Mouse (Mus musculus) CH12.LX (cell line): ENCODE measurements around the gene Pipox. TPM values are rescaled to one million over a fixed set of nuclear protein-coding genes. Genes with fewer than 3 reads are reported as not detected.

Experiments
- DNase-seq: peaks from one replicate; pipeline ENCODE4 v3.0.0-alpha.2; 2013; ENCODE audit errors: extremely low read depth
- H3K27ac ChIP-seq: 2 replicates; pipeline ENCODE4 v1.5.1; 2012; ENCODE audit warnings: low read depth, mild to moderate bottlenecking, control low read depth, moderate library complexity; ENCODE audit not compliant: insufficient read depth
- H3K27me3 ChIP-seq: replicated peaks from 2 replicates; pipeline ENCODE3; 2012; ENCODE audit warnings: inconsistent platforms
- H3K36me3 ChIP-seq, 2 experiments: replicated peaks in 1 of 2; 2 replicates each; pipeline versions ENCODE3 to v1.6.1; 2012; ENCODE audit warnings: inconsistent platforms in 1 of 2, low read length in 1 of 2, mild to moderate bottlenecking in 1 of 2, mixed read lengths in 1 of 2, moderate library complexity in 1 of 2; ENCODE audit not compliant: control insufficient read depth in 1 of 2, insufficient read depth in 1 of 2
- H3K4me1 ChIP-seq, 2 experiments: 2 replicates each; pipeline ENCODE4 v1.6.1; 2012; ENCODE audit warnings: inconsistent platforms in 1 of 2, moderate library complexity in 1 of 2; ENCODE audit not compliant: insufficient read depth in 2 of 2, control insufficient read depth in 1 of 2
- H3K4me2 ChIP-seq: 2 replicates; pipeline ENCODE4 v1.6.1; 2012; ENCODE audit warnings: low read depth, mild to moderate bottlenecking, control low read depth; ENCODE audit not compliant: poor library complexity, insufficient read depth, severe bottlenecking
- H3K4me3 ChIP-seq, 3 experiments: fragments of 150-350 bp in 1 of 3; sonication (generic) in 1 of 3; replicated peaks in 1 of 3; 2 replicates each; pipeline versions ENCODE3 to v1.5.1; 2011 to 2012; ENCODE audit warnings: low read depth in 2 of 3, low read length in 2 of 3, mild to moderate bottlenecking in 2 of 3, moderate library complexity in 2 of 3, control low read depth in 1 of 3, improper control_type of control experiment in 1 of 3, inconsistent platforms in 1 of 3, mixed read lengths in 1 of 3; ENCODE audit not compliant: poor library complexity in 1 of 3
- H3K79me2 ChIP-seq: replicated peaks from 2 replicates; pipeline ENCODE4 v1.6.1; 2012; ENCODE audit warnings: mild to moderate bottlenecking, moderate library complexity; ENCODE audit not compliant: control insufficient read depth, poor library complexity, insufficient read depth, severe bottlenecking; ENCODE audit errors: extremely low read depth
- H3K9ac ChIP-seq: 2 replicates; pipeline ENCODE4 v1.6.1; 2012; ENCODE audit warnings: low read depth, mild to moderate bottlenecking, control low read depth, moderate library complexity; ENCODE audit not compliant: insufficient read depth
- H3K9me3 ChIP-seq: replicated peaks from 2 replicates; pipeline ENCODE3; 2012; ENCODE audit warnings: low read length, inconsistent platforms, mixed read lengths
- CHD1 ChIP-seq: IDR thresholded peaks from 2 replicates; pipeline ENCODE4 v1.6.1; 2012; ENCODE audit warnings: low read depth, low read length, improper control_type of control experiment, inconsistent platforms
- CHD2 ChIP-seq: IDR thresholded peaks from 2 replicates; pipeline ENCODE4 v1.6.1; 2011; ENCODE audit warnings: low read length, improper control_type of control experiment
- CTCF ChIP-seq, 2 experiments: IDR thresholded peaks in 1 of 2; conservative IDR thresholded peaks in 1 of 2; 2 replicates each; pipeline ENCODE4 v1.5.1; 2011 to 2012; ENCODE audit warnings: low read depth in 2 of 2, low read length in 2 of 2, improper control_type of control experiment in 1 of 2, inconsistent platforms in 1 of 2, mild to moderate bottlenecking in 1 of 2, moderate library complexity in 1 of 2
- EP300 ChIP-seq: IDR thresholded peaks from 2 replicates; pipeline ENCODE4 v1.6.1; 2011; ENCODE audit warnings: low read length, improper control_type of control experiment
- HCFC1 ChIP-seq: IDR thresholded peaks from 2 replicates; pipeline ENCODE4 v1.6.1; 2012; ENCODE audit warnings: low read depth, mild to moderate bottlenecking, inconsistent platforms, low read length, improper control_type of control experiment
- JUND ChIP-seq: conservative IDR thresholded peaks from 2 replicates; pipeline ENCODE4 v1.6.1; 2011; ENCODE audit warnings: low read depth, low read length, improper control_type of control experiment
- KAT2A ChIP-seq: IDR thresholded peaks from 2 replicates; pipeline ENCODE4 v1.6.1; 2012; ENCODE audit warnings: low read length, improper control_type of control experiment, inconsistent platforms; ENCODE audit not compliant: insufficient replicate concordance
- MAFK ChIP-seq: IDR thresholded peaks from 2 replicates; pipeline ENCODE4 v1.6.1; 2011; ENCODE audit warnings: low read length, improper control_type of control experiment; ENCODE audit not compliant: insufficient replicate concordance
- MAX ChIP-seq: IDR thresholded peaks from 2 replicates; pipeline ENCODE4 v1.6.1; 2011; ENCODE audit warnings: low read length, improper control_type of control experiment
- MAZ ChIP-seq: IDR thresholded peaks from 2 replicates; pipeline ENCODE4 v1.6.1; 2012; ENCODE audit warnings: low read depth, mild to moderate bottlenecking, inconsistent platforms, low read length, improper control_type of control experiment, moderate library complexity
- POLR2A ChIP-seq: IDR thresholded peaks from 2 replicates; pipeline ENCODE4 v1.6.1; 2011; ENCODE audit warnings: low read depth, mild to moderate bottlenecking, improper control_type of control experiment, low read length
- POLR2AphosphoS2 ChIP-seq: IDR thresholded peaks from 2 replicates; pipeline ENCODE4 v1.6.1; 2011; ENCODE audit warnings: low read depth, low read length, improper control_type of control experiment
- RAD21 ChIP-seq: IDR thresholded peaks from 2 replicates; pipeline ENCODE4 v1.6.1; 2011; ENCODE audit warnings: low read depth, mild to moderate bottlenecking, low read length, improper control_type of control experiment, moderate library complexity
- RCOR1 ChIP-seq: conservative IDR thresholded peaks from 2 replicates; pipeline ENCODE4 v1.6.1; 2012; ENCODE audit warnings: low read depth, mild to moderate bottlenecking, inconsistent platforms, low read length, improper control_type of control experiment
- SMC3 ChIP-seq: IDR thresholded peaks from 2 replicates; pipeline ENCODE4 v1.6.1; 2011; ENCODE audit warnings: low read depth, low read length, improper control_type of control experiment
- TBP ChIP-seq: conservative IDR thresholded peaks from 2 replicates; pipeline ENCODE4 v1.6.1; 2011; ENCODE audit warnings: low read depth, low read length, improper control_type of control experiment
- UBTF ChIP-seq: IDR thresholded peaks from 2 replicates; pipeline ENCODE4 v1.6.1; 2012; ENCODE audit warnings: low read depth, mild to moderate bottlenecking, inconsistent platforms, low read length, improper control_type of control experiment, moderate library complexity
- USF1 ChIP-seq: IDR thresholded peaks from 2 replicates; pipeline ENCODE4 v1.6.1; 2014; ENCODE audit warnings: low read depth, mild to moderate bottlenecking, inconsistent platforms, low read length, improper control_type of control experiment
- USF2 ChIP-seq: conservative IDR thresholded peaks from 2 replicates; pipeline ENCODE4 v1.6.1; 2011; ENCODE audit warnings: low read depth, low read length, improper control_type of control experiment
- ZC3H11A ChIP-seq: IDR thresholded peaks from 2 replicates; pipeline ENCODE4 v1.6.1; 2012; ENCODE audit warnings: low read depth, mild to moderate bottlenecking, inconsistent platforms, low read length, improper control_type of control experiment
- dilution Hi-C: fragments of 300-500 bp; cut with MboI; formaldehyde crosslinking; loops from 2 replicates; pipeline ENCODE4 v1.14.3; 2020; ENCODE audit warnings: low sequenced_read_pairs; ENCODE audit not compliant: extremely low pct_unique_long_range_greater_than_20kb, extremely low pct_ligation_motif_present
- in situ Hi-C: fragments of 300-500 bp; cut with MboI; formaldehyde crosslinking; loops from 3 replicates; pipeline ENCODE4 v1.14.3; 2019; ENCODE audit warnings: low sequenced_read_pairs, low pct_ligation_motif_present, low pct_unique_long_range_greater_than_20kb, mixed read lengths
- polyA plus RNA-seq: library from polyadenylated mRNA; unstranded; fragments of >175 nt; gene quantifications from 2 replicates; pipeline ENCODE4 v1.2.1, GENCODE M21; 2012; ENCODE audit warnings: low read depth; ENCODE audit not compliant: insufficient read length
- total RNA-seq, 2 experiments: library from RNA; depleted of rRNA; stranded (reverse); fragments of 300-350 nt in 1 of 2; fragments of >200 nt in 1 of 2; gene quantifications; 2 replicates each; pipeline ENCODE4 v1.2.3; 2012 to 2014

Gene Pipox
- total and polyA plus RNA-seq, 3 experiments: 0.13 to 0.36 (median 0.21) TPM

DNA sequence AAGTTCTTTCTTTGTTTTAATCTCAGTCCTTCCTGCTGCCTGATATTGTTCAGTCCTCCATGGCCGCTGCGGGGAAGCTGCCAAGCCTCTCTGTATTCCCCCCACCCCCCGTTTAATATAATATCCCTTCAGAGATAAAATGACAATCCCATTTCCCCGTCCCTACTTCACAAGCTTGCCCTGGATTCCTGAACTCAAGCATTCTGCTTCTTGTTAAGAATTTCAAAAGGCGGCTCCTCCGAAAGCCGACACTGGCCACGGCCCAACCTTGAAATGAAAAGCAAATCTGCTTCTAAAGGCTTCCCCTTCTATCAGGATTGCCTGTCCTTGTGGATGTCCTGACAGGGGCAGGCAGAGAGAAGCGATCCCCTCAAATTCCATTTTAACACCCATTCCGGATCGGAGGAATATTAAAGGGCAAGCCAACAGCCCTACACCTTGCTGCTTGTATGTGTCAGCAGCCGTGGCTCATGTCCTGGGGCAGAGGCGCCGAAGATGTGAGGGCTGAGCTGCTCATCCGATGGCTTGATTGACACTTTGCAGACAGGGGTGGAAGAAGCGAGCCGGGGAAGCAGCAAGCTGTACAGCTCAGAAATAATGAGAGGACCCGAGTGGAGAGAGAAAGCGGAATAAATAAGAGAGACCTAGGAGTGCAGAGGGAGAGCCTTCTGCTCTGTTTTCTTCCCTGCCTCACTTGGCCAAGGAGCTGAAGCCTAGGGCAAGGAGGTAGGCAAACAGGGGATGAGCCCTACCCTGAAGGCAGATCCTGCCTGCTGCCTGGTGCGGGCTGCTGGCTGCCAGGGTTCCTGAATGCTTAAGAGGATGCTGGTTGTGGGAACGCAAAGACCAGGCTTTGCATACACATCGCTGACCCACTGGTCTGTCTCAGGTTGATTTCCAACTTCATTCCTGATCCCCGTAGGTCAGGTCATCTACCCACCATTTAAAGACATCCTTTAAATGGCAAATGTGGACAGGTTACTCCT is 3.2 kb upstream of the Pipox start:
- no peak overlapping the region for H3K4me3 ChIP-seq
- peaks cover 20% of the 10 kb centered on the region for H3K27me3 ChIP-seq
- in situ Hi-C loops (no loop called here), dilution Hi-C loops (no loop called here)
- no peak overlapping the region for H3K27ac ChIP-seq
- H3K9ac ChIP-seq: no peak overlapping the region
- peaks cover 4 to 8% of the 10 kb centered on the region in 2 experiments; a peak in 2 of 4 replicates for H3K4me1 ChIP-seq
- DNase-seq: no peak
- H3K4me2 ChIP-seq: no peak overlapping the region
- no peaks in the 10 kb centered on the region for H3K36me3 ChIP-seq
- H3K9me3 ChIP-seq: no peaks in the 10 kb centered on the region
- TF ChIP-seq SMC3: no peak
- no peak for TF ChIP-seq MAX
- no peak for TF ChIP-seq EP300
- TF ChIP-seq ZC3H11A: no peak
- no peak for TF ChIP-seq UBTF
- no peak for TF ChIP-seq RCOR1
- TF ChIP-seq POLR2A: no peak
- no peak for TF ChIP-seq USF2
- TF ChIP-seq TBP: no peak
- no peak for TF ChIP-seq MAFK
- TF ChIP-seq CHD1: no peak
- TF ChIP-seq USF1: no peak
- no peak for TF ChIP-seq MAZ
- no peak for TF ChIP-seq CTCF (conservative IDR thresholded peaks at IDR 0.05 in 1 of 2, IDR thresholded peaks at IDR 0.05 in 1 of 2; ENCODE audit: low read depth in 2 of 2, low read length in 2 of 2)
- TF ChIP-seq CHD2: no peak
- no peak for TF ChIP-seq JUND
- no peak for TF ChIP-seq RAD21
- TF ChIP-seq KAT2A: no peak
- no peak for TF ChIP-seq POLR2AphosphoS2
- H3K79me2 ChIP-seq: no peaks in the 10 kb centered on the region

DNA sequence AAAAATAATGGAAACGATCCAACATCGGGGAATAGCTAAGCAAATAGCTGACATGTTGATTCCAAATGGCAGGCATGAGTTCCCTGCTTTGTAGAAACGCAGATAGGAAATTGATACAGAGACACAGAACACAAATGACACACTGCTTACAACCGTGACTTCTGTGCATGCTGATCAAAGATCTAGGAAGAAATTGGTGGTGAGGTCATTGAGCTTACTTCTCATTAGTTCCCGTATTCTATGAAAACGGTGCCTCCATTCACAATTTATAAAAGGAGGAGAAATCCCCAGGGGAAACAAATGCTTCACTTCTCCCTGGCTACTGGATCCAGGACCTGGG is 2.6 kb upstream of the Pipox start:
- no peak for DNase-seq
- Histone ChIP-seq H3K9me3 (no peaks in the 10 kb centered on the region), H3K4me2 (no peak overlapping the region), H3K27me3 (peaks cover 20% of the 10 kb centered on the region), H3K27ac (no peak overlapping the region), H3K79me2 (no peaks in the 10 kb centered on the region), H3K4me1 (peaks cover 4 to 12% of the 10 kb centered on the region in 2 experiments; a peak in 2 of 4 replicates), H3K4me3 (no peak overlapping the region), H3K9ac (no peak overlapping the region), H3K36me3 (no peaks in the 10 kb centered on the region)
- in situ Hi-C loops (no loop called here), dilution Hi-C loops (no loop called here)
- TF ChIP-seq HCFC1: no peak
